In the genomic region with DNA sequence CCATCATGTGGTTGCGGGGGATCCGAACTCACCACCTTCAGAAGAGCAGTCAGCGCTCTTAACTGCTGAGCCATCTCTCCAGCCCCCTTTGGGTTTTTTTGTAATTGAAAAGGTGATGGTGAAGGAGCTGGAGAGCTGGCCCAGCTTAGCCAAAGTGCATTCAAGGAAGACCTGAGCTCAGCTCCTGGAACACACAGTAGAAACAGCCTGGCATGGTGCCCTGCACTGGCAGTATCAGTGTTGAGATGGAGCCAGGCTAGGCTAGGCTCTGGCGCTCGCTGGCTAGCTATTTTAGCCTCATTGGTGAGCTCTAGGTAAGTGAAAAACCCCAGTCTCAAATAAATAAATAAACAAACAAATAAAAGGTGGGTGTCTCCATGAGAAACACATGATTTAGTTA, we compare ENCODE assay signal across 9 mouse cellular contexts. TPM values are rescaled to one million over a fixed set of nuclear protein-coding genes. Genes with fewer than 3 reads are reported as not detected.
A peak's percentile ranks its signal among the peaks of the same experiment; 100 is the strongest.
DNase-seq lines count a peak whose midpoint lies in the region; ATAC-seq lines count a peak whose summit lies in the region.
"Had no signal": no experiment of that assay in that cellular context is flagged by ENCODE, and none has a peak within 500 bp of the region (broad histone marks: within the 10 kb centered on the region; RNA-seq: fewer than 3 reads in every experiment).

No protein-coding gene starts in this region.

- H3K36me3 ChIP-seq in midbrain, embryonic 16.5 days (ENCODE audit: control insufficient read depth, insufficient read depth, low read length), result peaks cover 3% of the 10 kb centered on the region; the same call in 1 of the 2 replicates
- H3K36me3 ChIP-seq in midbrain, embryonic 15.5 days (replicated peaks), result no peaks in the 10 kb centered on the region; the same call in 1 of the 2 replicates
- peaks cover 48% of the 10 kb centered on the region for H3K36me3 ChIP-seq in midbrain, embryonic 10.5 days

- no peaks in the 10 kb centered on the region for H3K9me3 ChIP-seq in midbrain, embryonic 16.5 days (replicated peaks; ENCODE audit: control insufficient read depth, low read length, poor library complexity, severe bottlenecking)
- H3K9me3 ChIP-seq in midbrain, embryonic 15.5 days, result no peaks in the 10 kb centered on the region
- no peaks in the 10 kb centered on the region for H3K9me3 ChIP-seq in midbrain, embryonic 10.5 days (replicated peaks)
- H3K9me3 ChIP-seq: hindbrain, embryonic 15.5 days had no signal

- H3K4me2 ChIP-seq in midbrain, embryonic 16.5 days (ENCODE audit: low read length), result no peak overlapping the region
- no peak overlapping the region for H3K4me2 ChIP-seq in midbrain, embryonic 15.5 days
- H3K4me2 ChIP-seq: hindbrain, embryonic 15.5 days had no signal

- H3K27ac ChIP-seq in midbrain, embryonic 16.5 days (ENCODE audit: low read length), result no peak overlapping the region
- H3K27ac ChIP-seq in midbrain, embryonic 15.5 days, result no peak overlapping the region
- no peak overlapping the region for H3K27ac ChIP-seq in midbrain, embryonic 10.5 days (replicated peaks)
- H3K27ac ChIP-seq: hindbrain, embryonic 15.5 days had no signal

- peak; percentile 21 to 28 for DNase-seq in frontal cortex, postnatal 36 days (ENCODE audit: low spot score in 2 of 2)
- DNase-seq in gastrocnemius, adult 18-20 months (ENCODE audit: low spot score), result peak; percentile 87
- DNase-seq in kidney, postnatal 4 days, result peak; percentile 30 to 34
- no peak for DNase-seq in MN1 (ENCODE audit: low spot score)
- DNase-seq in midbrain, embryonic 10.5 days (ENCODE audit: low spot score), result no peak

- no peak overlapping the region for H3K9ac ChIP-seq in midbrain, embryonic 16.5 days (ENCODE audit: low read depth, low read length)
- H3K9ac ChIP-seq in midbrain, embryonic 15.5 days, result no peak overlapping the region
- H3K9ac ChIP-seq: hindbrain, embryonic 15.5 days had no signal

- 79% methylated on average over 3 of the region's 5 CpGs for WGBS in midbrain, embryonic 16.5 days
- WGBS in midbrain, embryonic 15.5 days, result 78% methylated on average over 5 of the region's 5 CpGs
- 78% methylated on average over 5 of the region's 5 CpGs for WGBS in midbrain, embryonic 10.5 days

- H3K4me3 ChIP-seq in midbrain, embryonic 16.5 days (ENCODE audit: low read depth, low read length), result no peak overlapping the region
- H3K4me3 ChIP-seq in midbrain, embryonic 15.5 days, result no peak overlapping the region
- H3K4me3 ChIP-seq in midbrain, embryonic 10.5 days, result no peak overlapping the region
- H3K4me3 ChIP-seq: hindbrain, embryonic 15.5 days had no signal

- H3K4me1 ChIP-seq in midbrain, embryonic 16.5 days (ENCODE audit: control insufficient read depth, insufficient read depth, low read length), result peaks cover 15% of the 10 kb centered on the region
- peaks cover 14% of the 10 kb centered on the region for H3K4me1 ChIP-seq in midbrain, embryonic 15.5 days
- H3K4me1 ChIP-seq in midbrain, embryonic 10.5 days, result peaks cover 15% of the 10 kb centered on the region

- H3K27me3 ChIP-seq in midbrain, embryonic 16.5 days (ENCODE audit: control insufficient read depth, insufficient read depth, low read depth, low read length), result no peaks in the 10 kb centered on the region
- H3K27me3 ChIP-seq in midbrain, embryonic 15.5 days (replicated peaks), result no peaks in the 10 kb centered on the region
- H3K27me3 ChIP-seq in midbrain, embryonic 10.5 days (ENCODE audit: low read depth, poor library complexity, severe bottlenecking), result no peaks in the 10 kb centered on the region
- H3K27me3 ChIP-seq: hindbrain, embryonic 15.5 days had no signal

- no peak for ATAC-seq in frontal cortex, adult (ENCODE audit: low TSS enrichment)
- ATAC-seq in midbrain, embryonic 16.5 days, result peak; percentile 16; the same call in 1 of the 2 replicates
- no peak for ATAC-seq in midbrain, embryonic 15.5 days (replicated peaks)

RNA-seq across cellular contexts. Expression of gene Ndufs1, which starts 5.6 kb away (rescaled TPM):
- polyA plus RNA-seq in midbrain, embryonic 16.5 days (2015; fragmentation: Nextera tagmentation; extraction: Ambion mirVana), result 137 and 143 TPM in 2 replicates
- 132 and 136 TPM in 2 replicates for polyA plus RNA-seq in midbrain, embryonic 15.5 days (2015; fragmentation: Nextera tagmentation; extraction: Ambion mirVana)
- total RNA-seq in gastrocnemius, adult 18-20 months (2021), result 100 to 1,000 TPM; 349 to 374 TPM
- polyA plus RNA-seq in midbrain, embryonic 10.5 days (2016; fragmentation: Nextera tagmentation; extraction: Ambion mirVana), result 142 and 148 TPM in 2 replicates

RNA-seq across cellular contexts. Expression of gene Eef1b2, which starts 5.6 kb away (rescaled TPM):
- 433 and 447 TPM in 2 replicates for polyA plus RNA-seq in midbrain, embryonic 16.5 days (2015; fragmentation: Nextera tagmentation; extraction: Ambion mirVana)
- polyA plus RNA-seq in midbrain, embryonic 15.5 days (2015; fragmentation: Nextera tagmentation; extraction: Ambion mirVana), result 446 and 479 TPM in 2 replicates
- 100 to 1,000 TPM; 342 to 368 TPM for total RNA-seq in gastrocnemius, adult 18-20 months (2021)
- polyA plus RNA-seq in midbrain, embryonic 10.5 days (2016; fragmentation: Nextera tagmentation; extraction: Ambion mirVana), result 538 and 588 TPM in 2 replicates

RNA-seq across cellular contexts. Expression of gene Gpr1, which starts 32.1 kb away (rescaled TPM):
- polyA plus RNA-seq in midbrain, embryonic 16.5 days (2015; fragmentation: Nextera tagmentation; extraction: Ambion mirVana), result 0.88 and 1.1 TPM in 2 replicates
- polyA plus RNA-seq in midbrain, embryonic 15.5 days (2015; fragmentation: Nextera tagmentation; extraction: Ambion mirVana), result 0.66 and 1.2 TPM in 2 replicates
- total RNA-seq in gastrocnemius, adult 18-20 months (2021), result under 1 TPM; 0.41 to 0.45 TPM
- 0.25 and 0.30 TPM in 2 replicates for polyA plus RNA-seq in midbrain, embryonic 10.5 days (2016; fragmentation: Nextera tagmentation; extraction: Ambion mirVana)

Comparison
In these comparisons a context has a peak if more than half of its experiments do, and no peak if none do; other contexts are left out.
1. DNase-seq: peak in frontal cortex, postnatal 36 days (2 of 2), gastrocnemius, adult 18-20 months (single experiment) and kidney, postnatal 4 days (2 of 2); none in MN1 (single experiment) and midbrain, embryonic 10.5 days (single experiment).